Mouse (Mus musculus): ENCODE results near the gene Shcbp1l. TPM values are rescaled to one million over a fixed set of nuclear protein-coding genes. Genes with fewer than 3 reads are reported as not detected.

Gene Shcbp1l
- total and polyA plus RNA-seq, 3 experiments, result 5.6 to 36.0 (median 9.1) TPM

GRCm38 (mm10) chr1:153493931-153494330 lies 69.0 kb downstream of the Shcbp1l start:
- no peak for TF ChIP-seq TAL1 (conservative IDR thresholded peaks at IDR 0.05; ENCODE audit: low read depth, low read length)
- TF ChIP-seq CTCF (IDR thresholded peaks at IDR 0.05; ENCODE audit: low read depth, low read length), result no peak
- H3K27me3 ChIP-seq (ENCODE audit: insufficient read depth, low read length), result peaks cover 3% of the 10 kb centered on the region; the same call in 1 of the 2 replicates
- DNase-seq (ENCODE audit: low spot score), result no peak
- no peak for ATAC-seq (ENCODE audit: extremely low read depth, insufficient number of reproducible peaks, low FRiP score, poor library complexity, severe bottlenecking)
- H3K36me3 ChIP-seq (replicated peaks), result no peaks in the 10 kb centered on the region
- H3K9me3 ChIP-seq (replicated peaks), result no peaks in the 10 kb centered on the region
- H3K4me3 ChIP-seq (ENCODE audit: low read depth, low read length), result no peak overlapping the region
- peaks cover 24% of the 10 kb centered on the region for H3K4me1 ChIP-seq (ENCODE audit: insufficient read depth, low read depth, low read length)

GRCm38 (mm10) chr1:153496030-153496429 lies 71.1 kb downstream of the Shcbp1l start:
- DNase-seq (ENCODE audit: low spot score), result no peak
- Histone ChIP-seq H3K9me3 (replicated peaks) (no peaks in the 10 kb centered on the region), H3K36me3 (replicated peaks) (no peaks in the 10 kb centered on the region), H3K27me3 (ENCODE audit: insufficient read depth, low read length) (peaks cover 3% of the 10 kb centered on the region; the same call in 1 of the 2 replicates), H3K4me1 (ENCODE audit: insufficient read depth, low read depth, low read length) (peaks cover 21% of the 10 kb centered on the region), H3K4me3 (ENCODE audit: low read depth, low read length) (no peak overlapping the region)
- no peak for ATAC-seq (ENCODE audit: extremely low read depth, insufficient number of reproducible peaks, low FRiP score, poor library complexity, severe bottlenecking)
- TF ChIP-seq GATA2 (IDR thresholded peaks at IDR 0.05; ENCODE audit: borderline replicate concordance, low read depth, low read length) (no peak), CTCF (IDR thresholded peaks at IDR 0.05; ENCODE audit: low read depth, low read length) (no peak), POLR2AphosphoS5 (IDR thresholded peaks at IDR 0.05; ENCODE audit: insufficient replicate concordance, low read depth, low read length) (no peak), GATA1 (IDR thresholded peaks at IDR 0.05; ENCODE audit: borderline replicate concordance, low read length) (no peak), TAL1 (conservative IDR thresholded peaks at IDR 0.05; ENCODE audit: low read depth, low read length) (no peak)

GRCm38 (mm10) chr1:153500030-153500429 lies 75.1 kb downstream of the Shcbp1l start:
- DNase-seq (ENCODE audit: low spot score), result no peak
- no peak for TF ChIP-seq GATA2 (IDR thresholded peaks at IDR 0.05; ENCODE audit: borderline replicate concordance, low read depth, low read length)
- no peak for TF ChIP-seq POLR2AphosphoS5 (IDR thresholded peaks at IDR 0.05; ENCODE audit: insufficient replicate concordance, low read depth, low read length)

GRCm38 (mm10) chr1:153501644-153502321 lies 76.8 kb downstream of the Shcbp1l start:
- peaks cover 4% of the 10 kb centered on the region; the same call in 1 of the 2 replicates for H3K27me3 ChIP-seq (ENCODE audit: insufficient read depth, low read length)
- no peak overlapping the region for H3K4me3 ChIP-seq (ENCODE audit: low read depth, low read length)
- TF ChIP-seq GATA2 (IDR thresholded peaks at IDR 0.05; ENCODE audit: borderline replicate concordance, low read depth, low read length), result no peak
- TF ChIP-seq CTCF (IDR thresholded peaks at IDR 0.05; ENCODE audit: low read depth, low read length), result no peak
- no peak for TF ChIP-seq GATA1 (IDR thresholded peaks at IDR 0.05; ENCODE audit: borderline replicate concordance, low read length)
- TF ChIP-seq TAL1 (conservative IDR thresholded peaks at IDR 0.05; ENCODE audit: low read depth, low read length), result no peak
- TF ChIP-seq POLR2AphosphoS5 (IDR thresholded peaks at IDR 0.05; ENCODE audit: insufficient replicate concordance, low read depth, low read length), result no peak
- no peaks in the 10 kb centered on the region for H3K9me3 ChIP-seq (replicated peaks)
- peaks cover 22% of the 10 kb centered on the region for H3K36me3 ChIP-seq (replicated peaks)
- DNase-seq (ENCODE audit: low spot score) (no peak), ATAC-seq (ENCODE audit: extremely low read depth, insufficient number of reproducible peaks, low FRiP score, poor library complexity, severe bottlenecking) (no peak)
- peaks cover 7% of the 10 kb centered on the region; the same call in 1 of the 2 replicates for H3K4me1 ChIP-seq (ENCODE audit: insufficient read depth, low read depth, low read length)

More at GRCm38 (mm10) chr1:153500030-153500429, 75.1 kb downstream of the Shcbp1l start:
- peaks cover 19% of the 10 kb centered on the region for H3K36me3 ChIP-seq (replicated peaks)
- no peak for ATAC-seq (ENCODE audit: extremely low read depth, insufficient number of reproducible peaks, low FRiP score, poor library complexity, severe bottlenecking)
- no peak overlapping the region for H3K4me3 ChIP-seq (ENCODE audit: low read depth, low read length)
- peaks cover 7% of the 10 kb centered on the region; the same call in 1 of the 2 replicates for H3K4me1 ChIP-seq (ENCODE audit: insufficient read depth, low read depth, low read length)
- peaks cover 4% of the 10 kb centered on the region for H3K27me3 ChIP-seq (ENCODE audit: insufficient read depth, low read length)
- no peaks in the 10 kb centered on the region for H3K9me3 ChIP-seq (replicated peaks)

Other genes with a start within 250 kb of the Shcbp1l start
- not detected in 2 replicates for gene Lamc2, start 238.7 kb upstream of the Shcbp1l start, total RNA-seq (2014; fragmentation: Nextera tagmentation)
- 0.11 TPM in 1 of 2 replicates, not detected in the other for gene Lamc2, start 238.7 kb upstream of the Shcbp1l start, total RNA-seq (2017)
- gene Lamc2, start 238.7 kb upstream of the Shcbp1l start, polyA plus RNA-seq (2012), result not detected in 2 replicates
- gene Lamc1, start 92.4 kb upstream of the Shcbp1l start, total RNA-seq (2014; fragmentation: Nextera tagmentation), result 81.0 and 90.6 TPM in 2 replicates
- gene Lamc1, start 92.4 kb upstream of the Shcbp1l start, total RNA-seq (2017), result 20.1 and 26.1 TPM in 2 replicates
- gene Lamc1, start 92.4 kb upstream of the Shcbp1l start, polyA plus RNA-seq (2012), result 14.0 and 19.0 TPM in 2 replicates
- 259 and 263 TPM in 2 replicates for gene Dhx9, start 62.5 kb downstream of the Shcbp1l start, total RNA-seq (2014; fragmentation: Nextera tagmentation)
- gene Dhx9, start 62.5 kb downstream of the Shcbp1l start, total RNA-seq (2017), result 143 and 170 TPM in 2 replicates
- gene Dhx9, start 62.5 kb downstream of the Shcbp1l start, polyA plus RNA-seq (2012), result 24.4 and 42.7 TPM in 2 replicates
- 110 and 111 TPM in 2 replicates for gene Npl, start 124.9 kb downstream of the Shcbp1l start, total RNA-seq (2014; fragmentation: Nextera tagmentation)
- gene Npl, start 124.9 kb downstream of the Shcbp1l start, total RNA-seq (2017), result 376 and 391 TPM in 2 replicates
- 7.2 TPM in 2 replicates for gene Npl, start 124.9 kb downstream of the Shcbp1l start, polyA plus RNA-seq (2012)
- not detected in 2 replicates for gene Rgs8, start 227.9 kb downstream of the Shcbp1l start, total RNA-seq (2014; fragmentation: Nextera tagmentation)
- gene Rgs8, start 227.9 kb downstream of the Shcbp1l start, total RNA-seq (2017), result 0.12 and 0.16 TPM in 2 replicates
- gene Rgs8, start 227.9 kb downstream of the Shcbp1l start, polyA plus RNA-seq (2012), result 0.01 TPM in 1 of 2 replicates, not detected in the other